Mouse (Mus musculus) thymus, postnatal 4 days (tissue): ENCODE data around the gene Gm960.

Experiments used
- DNase-seq: peaks from one replicate; pipeline ENCODE4 v3.0.0; 2021

The Gm960 gene

DNA sequence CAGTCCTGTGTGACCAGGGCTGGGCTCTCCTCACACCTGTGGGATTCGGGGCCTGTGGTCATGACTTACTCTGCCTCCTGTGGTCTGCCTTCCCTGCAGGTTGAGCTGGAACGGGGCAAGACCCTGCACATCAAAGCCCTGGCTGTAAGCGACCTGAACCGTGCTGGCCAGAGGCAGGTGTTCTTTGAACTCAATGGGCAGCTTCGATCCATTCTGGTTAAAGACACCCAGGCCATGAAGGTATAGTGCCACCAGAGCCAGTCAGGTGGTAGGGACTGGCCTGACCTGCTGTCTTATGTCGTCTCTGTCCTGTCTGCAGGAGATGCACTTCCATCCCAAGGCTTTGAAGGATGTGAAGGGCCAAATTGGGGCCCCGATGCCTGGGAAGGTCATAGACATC lies 77.7 kb downstream of the Gm960 start:
- no peak for DNase-seq

DNA sequence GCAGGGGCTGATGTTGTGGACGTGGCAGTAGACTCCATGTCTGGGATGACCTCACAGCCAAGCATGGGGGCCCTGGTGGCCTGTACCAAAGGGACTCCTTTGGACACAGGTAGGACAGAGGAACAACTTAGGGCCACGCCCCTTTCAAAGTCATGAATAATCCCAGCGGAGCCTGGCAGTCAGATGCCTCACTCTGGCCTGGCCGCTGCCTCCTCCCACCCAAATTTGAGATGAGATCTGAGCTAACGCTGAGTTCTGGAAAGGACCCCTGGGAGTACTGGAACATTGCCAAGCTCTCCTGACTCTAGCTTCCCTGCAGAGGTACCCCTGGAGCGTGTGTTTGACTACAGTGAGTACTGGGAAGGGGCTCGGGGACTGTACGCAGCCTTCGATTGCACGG lies 79.0 kb downstream of the Gm960 start:
- DNase-seq: no peak

DNA sequence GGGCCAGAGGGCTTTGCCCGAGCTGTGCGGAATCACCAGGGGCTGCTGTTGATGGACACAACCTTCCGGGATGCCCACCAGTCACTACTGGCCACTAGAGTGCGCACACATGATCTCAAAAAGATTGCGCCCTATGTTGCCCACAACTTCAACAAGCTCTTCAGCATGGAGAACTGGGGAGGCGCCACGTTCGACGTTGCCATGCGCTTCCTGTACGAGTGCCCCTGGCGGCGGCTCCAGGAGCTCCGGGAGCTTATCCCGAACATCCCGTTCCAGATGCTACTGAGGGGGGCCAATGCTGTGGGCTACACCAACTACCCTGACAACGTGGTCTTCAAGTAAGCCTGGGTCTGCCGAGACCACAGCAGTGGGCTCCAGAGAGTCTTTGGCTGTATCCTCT lies 80.3 kb downstream of the Gm960 start:
- DNase-seq: no peak

DNA sequence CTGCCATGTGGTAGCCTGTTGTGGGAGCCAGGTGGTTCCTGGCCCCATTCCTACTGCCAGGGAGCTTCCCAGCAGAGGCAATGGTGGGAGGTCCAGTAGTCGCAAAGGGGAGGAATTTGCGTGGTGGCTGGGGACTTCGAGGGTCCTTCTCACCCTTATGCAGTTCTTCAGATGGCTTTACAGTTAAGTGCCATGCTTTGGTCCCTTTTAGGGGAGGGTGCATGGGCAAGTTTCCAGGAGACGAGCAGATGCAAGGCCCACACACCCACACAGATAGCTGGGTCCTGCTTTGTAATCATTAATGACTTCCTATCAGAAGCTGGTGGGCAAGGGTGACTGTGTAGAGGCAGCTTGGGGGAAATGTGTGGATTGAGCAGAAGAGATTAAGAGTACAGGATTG lies 81.9 kb downstream of the Gm960 start:
- DNase-seq: no peak

DNA sequence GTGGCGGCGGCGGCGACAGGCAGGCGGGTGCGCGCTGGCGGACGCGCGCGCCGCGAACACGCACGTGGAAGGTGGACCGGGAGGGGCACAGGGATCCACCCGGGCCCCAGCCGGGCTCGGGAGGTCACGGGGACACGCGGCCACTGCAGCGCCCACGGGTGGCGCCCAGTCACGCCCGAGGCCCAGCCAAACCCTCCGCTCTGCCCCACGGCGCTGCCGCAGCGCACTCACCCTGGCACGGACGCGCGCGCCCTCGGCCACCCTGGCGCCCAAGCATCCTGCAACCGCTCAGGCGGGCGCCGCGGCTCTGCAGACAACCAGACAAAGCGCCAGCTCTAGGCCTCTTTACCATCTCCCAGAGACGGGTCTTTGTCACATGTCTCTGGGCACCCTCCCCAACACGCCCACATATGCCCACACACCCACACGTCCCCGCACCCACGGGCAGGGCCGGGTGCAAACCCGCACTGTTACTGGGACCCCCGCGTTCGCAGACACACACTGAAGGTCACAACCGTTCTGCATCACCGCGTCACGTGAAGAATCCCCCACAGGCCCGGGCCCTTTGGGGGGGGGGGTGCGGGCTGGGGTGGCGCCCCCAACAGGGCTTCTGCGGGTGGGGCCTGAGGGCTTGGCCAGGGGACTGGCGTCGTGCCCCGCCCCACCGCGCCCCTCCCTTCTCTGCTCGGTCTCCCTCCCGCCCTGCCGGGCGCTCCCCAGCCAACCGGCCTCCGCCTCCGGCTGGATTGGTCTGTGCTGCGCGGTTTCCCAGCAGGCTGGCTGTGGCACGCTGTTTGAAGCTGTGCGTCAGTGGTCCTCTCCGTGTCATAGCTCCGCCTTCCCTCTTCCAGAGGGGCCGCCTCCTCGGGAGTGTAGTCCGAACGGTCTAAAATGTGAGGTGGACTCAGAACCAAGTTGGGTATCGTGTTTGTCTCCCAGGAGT lies 83.0 kb downstream of the Gm960 start, which contains the start of gene Lrfn4:
Gene Lrfn4 (minus strand): TSS at position 517 of the 943 bp plus-strand sequence.
- DNase-seq: peak; percentile 71

DNA sequence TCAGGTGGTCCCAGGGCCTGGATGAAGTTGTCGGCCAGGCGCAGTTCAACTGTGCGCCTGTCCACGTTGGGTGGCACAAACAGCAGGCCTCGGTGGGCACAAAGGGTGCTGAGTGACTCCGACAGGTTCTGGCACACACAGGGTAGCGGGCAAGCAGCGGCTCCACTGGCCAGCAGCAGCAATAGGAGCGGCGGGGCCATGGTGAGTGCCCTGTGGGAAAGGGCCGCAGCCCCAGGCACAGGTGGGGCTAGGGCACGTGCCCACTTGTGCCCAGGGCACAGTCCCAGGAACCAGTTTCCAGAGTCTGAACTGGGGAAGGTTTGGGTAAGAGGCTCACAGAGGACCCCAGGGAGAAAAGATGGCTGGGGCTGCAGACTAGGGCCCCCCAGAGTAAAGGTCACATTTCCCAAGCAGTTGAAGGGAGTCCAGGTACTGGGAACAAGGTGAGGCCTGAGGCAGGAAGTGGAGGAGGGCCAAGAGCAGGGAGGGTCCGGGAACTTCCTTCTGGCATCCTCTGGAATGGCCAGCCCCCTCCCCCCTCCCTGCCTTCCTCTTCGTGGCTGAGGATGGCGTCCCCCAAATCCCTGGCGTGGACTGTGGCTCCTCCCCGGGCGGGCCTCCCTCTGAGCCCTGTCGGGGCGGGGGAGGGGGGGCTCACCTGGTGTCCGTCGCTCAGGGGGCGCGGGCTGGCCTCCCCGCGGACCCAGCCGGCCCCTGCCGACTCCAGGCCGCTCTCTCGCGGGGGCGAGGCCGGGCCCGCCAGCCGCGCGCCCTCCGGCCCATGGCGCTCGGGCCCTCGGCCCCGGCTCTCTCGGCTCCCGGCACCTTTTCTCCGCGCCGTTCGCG lies 83.9 kb downstream of the Gm960 start:
- no peak for DNase-seq

DNA sequence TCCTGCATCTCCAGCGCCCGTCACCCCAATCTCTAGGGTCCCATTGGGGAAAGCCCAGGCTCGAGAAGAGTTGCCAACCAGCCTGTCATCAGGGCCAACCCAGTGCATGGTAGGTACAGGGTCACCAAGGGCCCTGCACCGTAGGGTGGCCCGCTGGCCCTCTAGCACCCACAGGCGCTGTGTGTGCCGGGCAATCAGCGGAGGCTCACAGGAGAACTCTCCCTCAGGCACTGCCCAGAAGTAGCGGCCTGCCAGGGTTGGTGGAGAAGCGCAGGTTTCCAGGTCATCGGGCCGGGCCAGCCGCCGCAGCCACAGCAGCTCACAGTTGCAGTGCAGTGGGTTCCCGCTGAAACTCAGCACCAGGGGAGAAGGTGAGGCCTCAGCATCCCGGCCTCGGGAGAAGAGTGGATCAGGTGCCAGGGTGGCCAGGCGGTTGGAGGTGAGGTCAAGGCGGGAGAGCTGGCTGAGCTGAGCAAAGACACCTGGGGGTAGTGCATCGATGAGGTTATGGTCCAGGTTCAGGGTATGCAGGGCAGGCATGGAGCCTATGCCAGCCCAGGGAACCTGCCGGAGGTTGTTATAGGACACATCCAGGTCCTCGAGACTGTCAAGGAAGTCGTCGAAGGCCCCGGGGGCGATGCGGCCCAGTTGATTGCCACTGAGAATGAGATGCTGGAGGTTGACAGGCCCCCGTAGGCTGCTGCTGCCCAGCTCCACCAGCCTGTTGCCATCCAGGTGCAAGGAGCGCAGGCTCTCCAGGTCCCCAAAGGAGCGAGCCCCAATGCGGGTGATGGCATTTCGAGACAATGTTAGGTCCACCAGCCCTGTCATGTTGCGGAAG lies 84.8 kb downstream of the Gm960 start:
- no peak for DNase-seq

DNA sequence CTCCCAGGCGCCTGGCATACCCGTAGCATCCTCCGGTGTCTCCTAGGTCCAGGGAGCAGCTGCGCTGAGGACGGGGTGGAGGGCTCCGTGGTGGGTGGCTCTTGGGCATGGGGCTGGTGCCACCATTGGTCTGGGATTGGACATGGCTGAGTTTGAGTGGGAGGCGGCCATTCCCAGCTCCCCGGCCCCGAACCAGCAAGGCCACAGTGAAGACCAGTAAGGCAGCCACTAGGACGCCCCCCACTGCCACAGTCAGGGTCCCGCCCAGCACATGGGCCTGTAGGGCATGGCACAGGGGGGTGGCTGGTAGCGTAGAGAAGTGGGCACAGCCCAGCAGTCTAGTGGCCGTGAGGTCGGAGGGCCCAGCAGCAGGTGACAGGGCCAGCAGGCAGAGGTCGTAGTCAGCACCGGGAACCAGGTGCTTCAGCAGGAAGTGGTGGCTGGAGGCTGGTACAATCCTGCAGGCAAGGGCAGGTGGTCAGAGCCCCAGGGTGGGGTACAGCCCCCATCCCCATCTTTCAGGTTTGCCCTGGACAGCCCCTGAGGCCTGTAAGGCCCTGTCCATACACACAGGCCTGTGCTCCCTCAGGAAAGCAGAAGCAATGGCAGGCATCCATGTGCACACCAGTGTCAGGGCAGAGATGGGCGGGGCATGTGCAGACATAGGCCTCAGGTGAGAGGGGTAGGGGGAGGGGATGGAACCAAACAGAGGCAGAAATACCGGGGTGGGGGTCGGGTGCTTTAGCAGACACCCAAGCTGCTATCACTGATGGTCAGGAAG lies 86.1 kb downstream of the Gm960 start:
- no peak for DNase-seq

DNA sequence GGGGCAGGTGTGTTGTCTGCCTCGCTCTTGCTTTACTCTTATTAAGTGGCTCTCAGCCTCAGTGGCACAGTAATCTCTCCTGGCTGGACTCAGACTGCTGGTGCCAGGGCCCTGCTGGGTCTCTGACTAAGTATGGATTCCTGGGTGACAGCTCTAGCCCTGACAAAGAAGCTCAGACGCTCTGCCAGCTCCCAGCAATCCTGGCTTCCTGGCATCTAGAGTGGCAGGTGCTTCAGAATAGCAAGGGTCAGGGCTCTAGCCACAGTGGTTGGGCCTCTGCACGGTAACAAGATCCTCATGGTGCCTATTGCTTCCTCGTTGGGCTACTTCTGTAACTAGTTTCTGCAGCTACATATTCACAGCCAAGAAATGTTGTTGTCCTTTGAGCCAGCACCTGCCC lies 88.4 kb downstream of the Gm960 start:
- no peak for DNase-seq

DNA sequence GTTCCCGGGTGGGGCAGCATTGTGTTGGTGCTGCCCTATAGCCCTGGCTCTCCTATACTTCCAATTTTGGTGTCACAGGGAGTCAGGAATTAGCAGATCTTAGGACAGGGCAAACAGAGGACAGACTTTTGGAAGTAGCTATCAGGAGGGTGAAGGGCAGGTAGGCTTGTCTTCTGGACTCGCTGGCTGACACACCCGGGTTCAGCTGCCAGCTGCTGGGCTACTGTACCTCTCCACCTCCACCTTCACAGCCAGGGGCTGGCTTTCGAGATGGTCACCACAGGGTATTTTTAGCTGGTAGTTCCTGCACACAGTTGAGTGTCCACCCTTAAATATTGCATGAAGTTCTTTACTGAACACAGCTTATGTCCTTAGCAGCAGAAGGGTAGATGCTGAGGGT lies 90.0 kb downstream of the Gm960 start:
- no peak for DNase-seq

DNA sequence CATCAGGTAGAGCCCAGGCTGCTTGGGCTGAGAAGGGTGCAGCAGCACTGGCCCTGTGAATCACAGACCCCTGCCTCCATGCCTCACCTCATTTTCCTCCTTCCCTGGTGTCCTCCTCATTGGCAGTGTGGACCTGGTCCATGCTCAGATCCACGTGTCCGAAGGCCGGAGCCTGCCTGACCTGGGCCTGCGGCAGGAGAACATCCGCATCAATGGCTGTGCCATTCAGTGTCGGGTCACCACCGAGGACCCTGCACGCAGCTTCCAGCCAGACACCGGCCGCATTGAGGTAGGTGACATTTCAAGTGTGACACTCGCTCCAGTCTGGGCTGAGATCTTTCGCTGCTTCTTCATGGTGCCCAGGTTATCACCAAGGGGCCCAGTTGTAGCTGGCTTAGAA lies 91.1 kb downstream of the Gm960 start:
- DNase-seq: no peak

DNA sequence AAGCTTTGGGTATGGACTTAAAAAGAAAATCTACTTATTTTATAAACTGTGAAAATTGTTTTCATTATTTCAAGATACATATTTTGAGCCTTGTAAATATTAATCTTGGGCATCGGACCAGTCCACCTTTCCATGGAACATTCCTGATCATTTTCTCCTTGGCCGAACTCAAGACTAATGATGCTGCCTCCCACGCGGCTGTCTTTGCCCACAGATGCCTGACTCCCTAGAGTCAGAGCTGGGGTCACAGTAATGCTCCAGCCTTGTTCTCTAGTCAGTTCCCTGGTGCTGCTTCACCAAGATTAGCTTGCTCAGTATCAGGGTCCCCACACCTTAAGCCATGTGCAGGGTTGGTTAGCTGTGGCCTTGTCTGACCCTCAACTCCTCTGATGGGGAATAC lies 92.8 kb downstream of the Gm960 start:
- DNase-seq: no peak

DNA sequence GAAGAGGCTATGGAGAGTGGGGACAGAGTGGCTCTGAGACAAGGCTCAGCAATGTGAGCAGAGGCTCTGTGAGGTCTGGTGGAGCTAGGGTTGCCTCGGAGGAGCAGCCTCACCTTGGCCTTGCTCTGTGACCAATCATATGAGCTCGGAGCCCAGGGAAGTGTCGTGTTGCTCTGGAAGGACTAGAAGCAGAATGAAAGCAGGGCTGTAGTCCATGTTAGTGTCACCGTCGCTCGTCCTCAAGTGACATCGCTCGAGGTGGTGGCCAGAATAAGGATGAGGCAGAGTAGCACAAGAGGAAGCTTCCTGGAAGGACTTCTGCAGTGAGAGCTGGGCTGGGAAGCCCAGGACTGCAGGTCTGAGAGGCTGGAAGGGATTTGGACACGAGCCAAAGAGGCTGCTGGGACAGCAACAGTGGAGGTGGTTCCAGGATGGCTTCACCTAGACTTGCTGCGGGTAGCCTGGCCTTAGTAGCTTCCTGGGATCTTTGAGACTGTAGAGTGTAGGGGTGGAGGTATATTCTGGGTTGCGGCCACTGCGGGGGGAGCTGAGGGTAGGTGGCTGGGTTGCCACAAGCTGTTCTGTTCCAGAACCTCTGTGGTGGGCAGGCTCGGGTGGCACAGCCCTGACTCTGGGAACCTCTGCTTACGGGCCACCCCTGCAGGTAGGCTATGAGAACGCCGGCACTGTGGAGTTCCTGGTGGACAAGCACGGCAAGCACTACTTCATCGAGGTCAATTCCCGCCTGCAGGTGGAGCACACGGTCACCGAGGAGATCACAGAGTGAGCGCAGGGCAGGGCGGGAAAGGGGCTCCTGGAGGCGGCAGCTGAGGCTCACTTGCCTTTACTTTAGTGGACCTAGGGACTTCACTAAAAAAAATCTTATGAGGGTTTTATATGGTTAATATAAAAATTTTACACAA lies 94.4 kb downstream of the Gm960 start:
- DNase-seq: peak; percentile 71

DNA sequence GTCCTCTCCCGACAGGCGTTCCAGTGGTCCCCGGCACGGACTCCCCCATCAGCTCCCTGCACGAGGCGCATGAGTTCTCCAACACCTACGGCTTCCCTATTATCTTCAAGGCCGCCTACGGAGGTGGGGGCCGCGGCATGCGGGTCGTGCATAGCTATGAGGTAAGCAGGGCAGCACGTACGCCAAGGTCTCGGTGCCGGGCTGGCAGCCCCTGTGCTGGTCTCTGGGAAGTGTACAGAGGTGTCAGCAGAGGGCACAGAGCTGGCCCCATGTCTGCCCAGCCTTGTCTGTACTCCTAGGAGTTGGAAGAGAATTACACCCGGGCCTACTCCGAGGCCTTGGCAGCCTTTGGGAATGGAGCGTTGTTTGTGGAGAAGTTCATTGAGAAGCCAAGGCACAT lies 96.0 kb downstream of the Gm960 start:
- DNase-seq: no peak

DNA sequence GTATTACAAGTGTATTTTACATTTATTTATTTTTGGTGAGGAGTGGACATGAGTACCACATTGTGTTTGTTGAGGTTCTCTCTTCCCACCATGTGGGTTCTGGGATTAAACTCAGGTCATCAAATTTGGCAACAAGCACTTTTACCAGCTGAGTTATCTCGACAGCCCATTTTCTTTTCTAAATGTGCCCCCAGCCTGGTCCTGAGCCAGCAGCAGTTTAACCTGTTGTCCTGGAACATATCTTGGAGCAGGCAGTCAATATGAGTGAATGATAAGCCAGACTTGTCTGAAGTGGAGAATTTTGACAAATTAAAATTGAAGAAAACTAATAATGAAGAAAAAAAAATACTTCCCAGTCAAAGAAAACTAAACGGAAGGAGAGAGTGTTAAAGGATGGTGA lies 102.4 kb downstream of the Gm960 start:
- no peak for DNase-seq

DNA sequence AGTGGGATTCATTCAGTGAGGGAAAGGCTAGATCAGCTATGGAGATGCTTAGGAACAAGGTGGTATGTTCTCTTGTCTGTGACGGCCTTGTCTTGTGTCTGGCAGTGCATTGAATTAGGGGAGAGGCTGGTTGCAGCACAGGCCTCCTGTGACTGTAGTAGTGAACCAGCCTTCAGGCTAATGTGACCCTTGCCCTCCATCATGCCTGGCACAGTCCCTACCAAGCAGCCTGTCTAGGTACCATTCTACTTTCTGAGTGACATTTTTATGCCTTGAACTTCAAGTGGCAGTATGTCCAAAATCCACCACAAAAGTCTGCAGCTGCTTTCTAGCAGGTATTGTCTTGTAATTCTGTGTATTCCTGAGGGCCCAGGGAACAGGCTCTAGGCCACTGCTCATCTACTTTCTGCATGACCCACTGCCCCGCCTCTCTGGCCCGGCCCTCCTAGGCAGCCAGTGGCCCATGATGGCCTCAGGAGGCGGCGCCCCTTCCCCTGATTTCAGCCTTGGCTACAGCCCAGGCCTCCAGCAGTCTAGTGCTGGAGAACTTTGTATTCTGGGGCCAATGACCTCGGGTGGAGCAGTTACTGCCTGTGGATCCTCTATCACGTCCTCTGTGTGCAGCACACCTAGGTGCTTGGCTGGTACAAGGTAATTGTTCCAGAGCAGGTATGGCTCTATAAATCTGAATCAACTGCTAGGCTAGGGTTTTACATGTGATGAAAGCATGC lies 104.5 kb downstream of the Gm960 start:
- DNase-seq: no peak

DNA sequence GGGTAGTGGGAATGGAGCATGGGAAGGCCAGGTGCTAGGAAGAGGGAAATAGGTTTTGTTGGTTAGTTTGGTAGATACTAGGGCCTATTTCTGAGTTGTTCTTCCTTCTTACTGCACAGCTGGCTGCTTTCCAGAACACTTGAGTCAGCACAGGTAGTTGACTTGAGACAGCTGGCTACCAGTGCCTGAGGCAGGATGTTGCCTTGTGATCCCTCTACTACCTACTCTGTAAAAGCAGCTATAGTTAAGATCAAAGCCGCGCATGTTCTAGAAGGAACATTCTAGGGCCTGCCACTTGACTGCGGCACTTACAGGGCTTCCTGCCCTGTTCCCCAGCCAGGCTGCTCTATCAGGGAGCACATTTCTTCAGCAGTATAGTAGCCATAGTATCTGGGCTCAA lies 108.4 kb downstream of the Gm960 start:
- DNase-seq: peak; percentile 19

DNA sequence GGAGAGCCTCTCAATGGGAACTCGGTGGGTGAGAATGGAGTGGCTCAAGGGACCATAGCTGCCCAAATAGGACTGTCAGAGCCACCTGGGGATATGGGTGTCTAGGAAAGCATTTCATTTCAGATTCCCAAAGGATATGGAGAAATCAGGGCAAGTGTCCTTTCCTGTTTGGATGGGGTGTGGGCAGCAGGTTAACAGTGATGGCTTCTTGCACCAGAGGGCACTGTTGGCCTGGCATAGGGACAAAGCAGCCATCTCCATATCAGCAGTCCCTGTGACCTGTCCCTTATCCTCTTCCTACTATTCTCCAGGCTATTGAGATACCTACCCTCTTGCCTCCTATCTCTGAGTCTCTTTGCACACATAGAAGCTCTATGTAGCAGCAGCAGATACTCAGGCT lies 109.4 kb downstream of the Gm960 start:
- DNase-seq: no peak

DNA sequence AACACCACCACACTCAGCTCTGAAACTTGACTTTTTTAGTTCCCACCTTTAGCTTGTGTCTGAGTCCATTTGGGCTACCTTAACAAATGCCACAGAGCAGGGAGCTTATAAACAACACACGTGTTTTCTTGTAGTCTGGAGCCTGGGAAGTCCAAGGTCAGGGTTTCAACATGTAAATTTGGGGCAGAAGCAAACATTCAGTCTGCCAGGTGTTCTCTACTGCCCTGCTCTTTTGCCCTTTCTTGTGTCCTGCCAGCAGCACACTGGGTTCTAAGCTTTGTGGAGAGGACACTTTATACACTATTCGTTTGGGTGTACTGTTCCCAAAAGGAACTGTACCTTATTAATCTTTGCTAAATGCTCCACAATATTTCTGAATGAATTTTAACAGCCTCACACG lies 110.0 kb downstream of the Gm960 start:
- DNase-seq: no peak

DNA sequence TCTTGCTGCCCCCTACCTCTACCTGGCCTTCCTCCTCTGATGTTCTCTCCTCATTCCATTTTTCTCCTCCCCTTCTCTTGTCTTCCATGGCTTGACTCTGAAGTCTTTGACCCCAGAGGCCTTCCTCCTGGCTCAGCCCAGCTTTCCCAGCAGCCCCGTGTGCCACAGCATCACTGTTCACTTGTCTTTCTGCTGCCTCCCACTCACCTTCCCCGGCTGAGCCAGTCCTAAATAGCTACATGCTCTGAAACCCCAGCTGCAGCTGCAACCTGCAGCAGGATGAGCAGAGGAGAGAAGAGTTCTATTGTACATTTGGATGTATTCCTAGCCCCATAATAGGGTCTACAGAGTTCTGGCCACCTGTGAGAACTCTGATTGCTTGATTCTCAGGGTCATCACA lies 111.0 kb downstream of the Gm960 start:
- no peak for DNase-seq
